Mouse (Mus musculus) kidney, embryonic 15.5 days (tissue): ENCODE data around the gene 1700025C18Rik. TPM values are rescaled to one million over a fixed set of nuclear protein-coding genes. Genes with fewer than 3 reads are reported as not detected.

Experiments
- ATAC-seq: fragments of 200-750 bp; cut with Nextera tagmentation; replicated peaks from 2 replicates; pipeline ENCODE4 v1.8.0; 2017; ENCODE audit warnings: moderate TSS enrichment; ENCODE audit not compliant: low FRiP score
- H3K27ac ChIP-seq: fragments of 300-500 bp; sonication (generic); 2 replicates; pipeline ENCODE4 v1.5.1; 2015; ENCODE audit warnings: mild to moderate bottlenecking, inconsistent platforms
- H3K27me3 ChIP-seq: fragments of 300-500 bp; sonication (generic); 2 replicates; pipeline ENCODE4 v1.6.1; 2015; ENCODE audit warnings: inconsistent platforms
- H3K36me3 ChIP-seq: fragments of 300-500 bp; sonication (generic); 2 replicates; pipeline ENCODE4 v1.6.1; 2015; ENCODE audit warnings: inconsistent platforms
- H3K4me1 ChIP-seq: fragments of 300-500 bp; sonication (generic); 2 replicates; pipeline ENCODE4 v1.6.1; 2015; ENCODE audit warnings: inconsistent platforms
- H3K4me2 ChIP-seq: fragments of 300-500 bp; sonication (generic); 2 replicates; pipeline ENCODE4 v1.6.1; 2015; ENCODE audit warnings: moderate library complexity, mild to moderate bottlenecking, inconsistent platforms
- H3K4me3 ChIP-seq: fragments of 300-500 bp; sonication (generic); replicated peaks from 2 replicates; pipeline ENCODE4 v1.5.1; 2015; ENCODE audit warnings: mild to moderate bottlenecking, inconsistent platforms
- H3K9ac ChIP-seq: fragments of 300-500 bp; sonication (generic); 2 replicates; pipeline ENCODE4 v1.6.1; 2015; ENCODE audit warnings: mild to moderate bottlenecking, inconsistent platforms
- H3K9me3 ChIP-seq: fragments of 300-500 bp; sonication (generic); replicated peaks from 2 replicates; pipeline ENCODE4 v1.6.1; 2016; ENCODE audit warnings: inconsistent platforms
- WGBS: fragments of 180-500 bp; shearing (Covaris S2); methylation state at CpG from one replicate; pipeline ENCODE4 v1.1.7; 2015; ENCODE audit warnings: mixed read lengths; 5-methylcytosine and 5-hydroxymethylcytosine counted together
- polyA plus RNA-seq: library from polyadenylated mRNA; unstranded; fragments of >200 nt; fragmentation: Nextera tagmentation; extraction: Ambion mirVana; gene quantifications from 2 replicates; pipeline ENCODE4 v1.2.1, GENCODE M21; 2015

The 1700025C18Rik gene
- not detected in 2 replicates for polyA plus RNA-seq

DNA sequence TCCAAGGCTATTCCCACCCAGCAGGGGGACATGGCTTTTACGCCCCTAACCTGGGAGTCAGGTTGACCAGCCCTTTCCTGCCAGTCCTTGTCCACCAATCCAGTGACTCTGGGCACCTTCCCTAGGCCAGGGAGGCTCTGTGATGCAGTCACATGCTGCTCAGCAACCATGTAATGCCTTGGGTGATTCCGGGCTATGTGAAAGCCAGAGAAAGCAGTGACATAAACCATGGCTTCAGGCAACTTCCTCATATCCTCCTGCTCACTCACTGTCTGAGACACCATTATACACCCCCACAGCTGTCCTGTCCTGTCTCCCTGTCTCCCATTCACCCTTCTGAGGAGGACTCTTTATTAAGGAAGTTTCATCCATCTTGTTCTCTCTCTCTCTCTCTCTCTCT lies at the start of gene 1700025C18Rik:
TSS of gene 1700025C18Rik (minus strand) at position 101 of the 400 bp plus-strand sequence.
- 80% methylated on average over 2 of the region's 2 CpGs for WGBS
- no peak within 1 kb of the TSS for H3K4me2 ChIP-seq
- H3K27ac ChIP-seq, result no peak within 1 kb of the TSS
- no peak within 1 kb of the TSS for H3K4me3 ChIP-seq
- no peaks in the 10 kb centered on the region for H3K9me3 ChIP-seq
- H3K9ac ChIP-seq, result no peak within 1 kb of the TSS
- H3K4me1 ChIP-seq, result no peaks in the 10 kb centered on the region
- no peaks in the 10 kb centered on the region for H3K36me3 ChIP-seq
- H3K27me3 ChIP-seq, result peaks cover 28% of the 10 kb centered on the region
- ATAC-seq, result no peak

DNA sequence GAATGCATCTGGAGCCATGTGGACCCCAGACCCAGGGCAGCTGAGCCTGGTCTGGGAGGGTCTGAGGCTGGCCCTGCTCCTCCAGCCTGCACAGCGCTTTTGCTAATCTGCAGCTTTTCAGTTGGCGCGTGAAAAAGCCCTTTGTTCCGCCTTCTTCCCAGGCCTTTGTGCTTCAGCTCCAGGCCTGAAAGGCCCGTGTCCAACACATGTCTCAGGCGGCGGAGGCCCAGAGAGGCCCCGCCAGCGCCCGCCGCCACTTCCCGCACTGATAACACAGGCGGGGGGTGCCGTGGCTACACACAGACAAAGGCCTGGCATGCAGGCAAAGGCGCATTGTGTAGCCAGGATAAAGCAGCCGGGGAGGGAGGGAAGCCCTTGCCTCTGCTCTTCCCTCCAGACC lies 45.5 kb upstream of the 1700025C18Rik start:
- Histone ChIP-seq H3K27me3 (peaks cover 78% of the 10 kb centered on the region), H3K36me3 (no peaks in the 10 kb centered on the region), H3K4me3 (no peak overlapping the region), H3K9me3 (no peaks in the 10 kb centered on the region), H3K9ac (no peak overlapping the region), H3K4me2 (no peak overlapping the region), H3K27ac (no peak overlapping the region), H3K4me1 (peaks cover 44% of the 10 kb centered on the region)
- ATAC-seq, result no peak
- 32% methylated on average over 16 of the region's 16 CpGs for WGBS

DNA sequence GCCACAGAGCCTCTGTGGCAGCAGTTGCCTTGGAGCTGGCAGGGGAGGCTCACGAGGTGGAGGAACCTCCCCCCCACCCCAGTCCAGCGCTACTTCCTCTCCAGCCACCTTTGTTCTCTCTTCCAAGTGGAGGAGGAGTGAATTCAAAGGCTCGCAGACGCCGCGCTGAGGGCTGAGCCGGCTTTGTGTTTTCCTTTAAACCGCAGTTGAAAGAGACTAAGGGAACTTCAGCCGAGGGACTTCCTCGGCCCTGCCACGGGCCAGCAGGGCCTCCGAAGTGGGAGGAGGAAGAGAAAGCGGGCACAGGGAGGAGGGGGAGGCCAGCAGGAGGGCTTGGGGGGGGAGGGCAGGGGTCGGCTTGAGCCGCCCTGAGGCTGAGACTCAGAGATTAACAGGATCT lies 43.0 kb upstream of the 1700025C18Rik start:
- peaks cover 72% of the 10 kb centered on the region for H3K27me3 ChIP-seq
- no peaks in the 10 kb centered on the region for H3K36me3 ChIP-seq
- no peak overlapping the region for H3K27ac ChIP-seq
- H3K4me3 ChIP-seq, result 0 out of 2 replicates have a peak overlapping the region, but pooled peaks have one; percentile 8
- ATAC-seq, result peak; percentile 30; the same call in 1 of the 2 replicates
- WGBS, result 0% methylated on average over 15 of the region's 15 CpGs
- peak overlapping the region; percentile 42 for H3K4me2 ChIP-seq
- H3K9ac ChIP-seq, result 0 out of 2 replicates have a peak overlapping the region, but pooled peaks have one; percentile 10
- H3K4me1 ChIP-seq, result peaks cover 44% of the 10 kb centered on the region
- no peaks in the 10 kb centered on the region for H3K9me3 ChIP-seq

DNA sequence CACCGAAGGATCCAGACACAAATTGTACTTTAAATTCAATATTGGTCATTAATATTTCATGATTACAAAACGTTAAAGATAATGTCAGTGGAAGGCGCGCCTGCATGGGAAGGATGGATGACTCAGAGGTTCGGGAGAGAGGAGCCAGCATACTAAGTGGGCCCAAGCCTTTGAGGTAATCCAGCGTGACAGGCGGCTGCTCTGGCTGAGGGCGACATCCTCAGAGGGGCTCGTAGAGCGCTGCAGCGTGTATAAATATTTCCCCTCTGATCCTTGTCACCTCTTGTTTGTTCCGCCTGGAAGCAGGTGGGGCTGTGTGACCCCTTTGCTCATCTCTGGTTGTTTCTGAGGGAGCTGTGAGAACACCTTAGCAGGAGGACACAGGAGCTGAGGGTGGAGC lies 40.9 kb upstream of the 1700025C18Rik start:
- peaks cover 78% of the 10 kb centered on the region for H3K27me3 ChIP-seq
- ATAC-seq, result no peak
- H3K27ac ChIP-seq, result no peak overlapping the region
- peaks cover 34% of the 10 kb centered on the region for H3K4me1 ChIP-seq
- 37% methylated on average over 12 of the region's 12 CpGs for WGBS
- H3K4me3 ChIP-seq, result no peak overlapping the region
- no peaks in the 10 kb centered on the region for H3K9me3 ChIP-seq
- H3K36me3 ChIP-seq, result no peaks in the 10 kb centered on the region
- H3K9ac ChIP-seq, result no peak overlapping the region
- H3K4me2 ChIP-seq, result no peak overlapping the region

DNA sequence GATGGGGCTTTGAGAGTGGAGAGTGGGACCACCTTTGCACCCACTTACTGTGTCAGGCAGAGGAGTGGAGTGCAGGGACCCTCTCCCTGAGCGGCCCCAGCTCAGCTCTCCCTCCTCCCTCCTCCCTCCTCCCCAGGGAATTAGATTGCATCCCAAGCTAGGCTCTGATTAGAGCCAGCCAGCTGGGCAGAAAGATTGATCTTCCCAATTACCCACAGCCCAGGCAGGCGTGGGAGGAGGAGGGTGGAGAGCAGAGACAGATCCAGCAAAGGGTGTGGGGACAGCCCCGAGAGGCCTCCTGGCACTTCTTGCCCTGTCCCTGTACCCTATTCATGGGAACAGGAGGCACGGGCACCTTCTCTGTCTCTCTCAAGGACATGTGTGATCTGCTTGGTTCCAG lies 38.6 kb upstream of the 1700025C18Rik start:
- Histone ChIP-seq H3K9ac (no peak overlapping the region), H3K4me1 (peaks cover 26% of the 10 kb centered on the region), H3K9me3 (no peaks in the 10 kb centered on the region), H3K36me3 (no peaks in the 10 kb centered on the region), H3K4me2 (no peak overlapping the region), H3K27me3 (peaks cover 72% of the 10 kb centered on the region), H3K4me3 (no peak overlapping the region), H3K27ac (no peak overlapping the region)
- peak; percentile 23; the same call in 1 of the 2 replicates for ATAC-seq
- 35% methylated on average over 4 of the region's 4 CpGs for WGBS

DNA sequence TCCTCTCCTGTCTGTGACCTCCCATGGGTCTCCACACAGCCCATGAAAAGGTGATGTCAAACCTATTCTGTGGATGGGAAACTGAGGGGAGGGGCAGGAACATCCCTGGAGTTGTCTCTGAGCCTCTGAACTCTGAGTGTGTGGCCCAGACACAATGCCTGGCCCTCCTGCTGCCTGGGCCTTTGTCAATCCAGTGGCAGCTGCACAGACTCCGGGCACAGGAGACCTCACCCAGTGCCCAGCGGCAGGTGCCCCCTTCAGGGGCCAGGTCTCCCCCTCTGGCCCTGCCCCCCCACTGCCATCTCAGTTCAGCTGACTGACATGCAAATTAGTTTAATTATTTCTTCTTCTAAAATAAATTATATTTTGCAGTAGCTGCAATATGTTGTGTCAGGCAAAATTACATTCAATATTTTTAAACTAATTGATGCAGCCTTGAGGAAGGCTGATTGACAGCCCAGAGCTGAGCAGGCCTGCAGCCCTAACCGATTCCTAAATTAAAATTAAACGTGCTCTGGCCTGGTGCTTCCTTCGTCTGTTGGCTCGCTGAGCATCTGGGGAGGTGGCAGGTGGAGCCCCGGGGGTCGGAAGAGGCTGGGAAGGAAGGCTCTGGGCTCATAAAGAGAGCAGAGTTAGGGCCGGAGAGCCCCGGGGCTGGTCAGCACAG lies 36.5 kb upstream of the 1700025C18Rik start:
- H3K27ac ChIP-seq, result no peak overlapping the region
- H3K36me3 ChIP-seq, result no peaks in the 10 kb centered on the region
- peaks cover 13% of the 10 kb centered on the region for H3K4me1 ChIP-seq
- H3K27me3 ChIP-seq, result peaks cover 51% of the 10 kb centered on the region
- no peak for ATAC-seq
- WGBS, result 44% methylated on average over 10 of the region's 10 CpGs
- H3K9ac ChIP-seq, result no peak overlapping the region
- H3K4me2 ChIP-seq, result no peak overlapping the region
- H3K4me3 ChIP-seq, result no peak overlapping the region
- H3K9me3 ChIP-seq, result no peaks in the 10 kb centered on the region

DNA sequence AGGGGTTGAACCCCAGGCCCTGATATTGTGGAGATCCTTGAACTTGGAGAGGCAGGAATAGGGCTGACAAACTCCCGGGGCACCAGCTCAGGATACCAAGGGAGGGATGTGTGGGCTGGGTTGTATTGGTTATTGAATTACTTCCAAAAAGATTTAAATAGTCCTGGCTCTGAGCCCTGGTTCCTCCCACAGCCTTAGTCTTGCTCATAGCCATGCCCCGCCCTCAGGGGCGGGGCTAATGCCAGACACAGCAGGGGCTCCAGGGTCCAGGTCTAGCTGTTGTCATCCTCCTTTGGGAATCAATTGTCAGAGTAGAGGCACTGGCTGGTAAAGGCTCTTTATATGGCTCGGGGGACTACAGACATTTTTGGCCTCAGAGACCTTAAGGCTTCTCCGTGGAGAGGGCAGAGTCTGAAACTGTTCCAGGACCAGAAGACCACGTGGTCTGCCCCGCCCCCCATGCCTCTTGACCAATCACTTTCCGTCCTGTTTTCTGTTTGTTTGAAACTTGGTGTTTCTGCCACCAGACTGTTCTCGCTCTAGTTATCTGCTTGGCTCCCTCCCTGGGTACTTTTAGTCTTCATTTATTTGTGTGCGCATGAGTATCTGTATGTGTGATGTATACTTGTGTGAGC lies 30.8 kb upstream of the 1700025C18Rik start:
- H3K36me3 ChIP-seq, result no peaks in the 10 kb centered on the region
- peak; percentile 53; the same call in 1 of the 2 replicates for ATAC-seq
- WGBS, result 32% methylated on average over 10 of the region's 10 CpGs
- H3K4me1 ChIP-seq, result peaks cover 7% of the 10 kb centered on the region; the same call in 1 of the 2 replicates
- H3K9me3 ChIP-seq, result no peaks in the 10 kb centered on the region
- no peak overlapping the region for H3K9ac ChIP-seq
- no peak overlapping the region for H3K4me3 ChIP-seq
- no peak overlapping the region for H3K4me2 ChIP-seq
- no peak overlapping the region for H3K27ac ChIP-seq
- peaks cover 58% of the 10 kb centered on the region for H3K27me3 ChIP-seq

DNA sequence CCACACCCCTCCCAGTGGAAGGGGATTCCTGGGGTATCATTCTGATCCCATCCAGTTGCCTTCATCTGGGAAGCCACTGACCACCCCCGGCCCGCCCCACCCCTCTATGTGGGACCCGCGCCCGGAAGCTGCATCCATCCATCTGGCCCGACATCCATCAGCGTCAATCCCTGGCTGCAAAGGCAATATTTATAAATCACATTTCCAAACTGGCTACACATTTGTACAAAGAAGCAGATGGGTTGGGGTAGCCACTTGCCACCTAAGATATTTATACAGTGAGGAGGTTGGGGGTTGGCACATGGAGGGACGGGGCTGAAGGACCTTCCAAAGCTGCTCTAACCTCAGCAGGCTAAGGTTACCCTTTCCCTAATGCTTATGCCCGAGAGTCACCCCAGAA lies 30.2 kb upstream of the 1700025C18Rik start:
- peaks cover 58% of the 10 kb centered on the region for H3K27me3 ChIP-seq
- peaks cover 7% of the 10 kb centered on the region; the same call in 1 of the 2 replicates for H3K4me1 ChIP-seq
- no peak overlapping the region for H3K9ac ChIP-seq
- H3K4me3 ChIP-seq, result no peak overlapping the region
- no peak overlapping the region for H3K27ac ChIP-seq
- H3K4me2 ChIP-seq, result no peak overlapping the region
- 69% methylated on average over 9 of the region's 9 CpGs for WGBS
- no peak; the same call in 1 of the 2 replicates for ATAC-seq
- no peaks in the 10 kb centered on the region for H3K9me3 ChIP-seq
- H3K36me3 ChIP-seq, result no peaks in the 10 kb centered on the region

DNA sequence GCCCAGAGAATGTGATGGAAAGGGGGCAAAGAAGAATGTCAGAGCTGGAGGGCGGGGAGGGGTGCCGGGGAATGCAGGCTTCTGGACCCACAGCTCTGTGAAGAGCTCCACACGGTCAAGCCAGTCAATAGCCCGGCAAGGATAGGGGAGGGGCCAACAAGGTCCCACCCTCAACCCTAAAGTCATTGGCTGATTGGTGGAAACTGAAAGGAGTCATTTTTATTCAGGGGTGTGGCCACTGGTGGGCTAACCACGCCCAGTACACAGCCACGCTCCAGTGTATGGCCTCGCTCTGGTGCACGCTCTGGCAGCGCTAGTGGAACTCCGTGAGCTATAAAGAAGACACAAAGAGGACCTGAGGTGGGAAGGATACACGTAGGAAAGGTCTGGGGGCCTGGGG lies 23.2 kb upstream of the 1700025C18Rik start:
- no peak overlapping the region for H3K9ac ChIP-seq
- no peak overlapping the region for H3K4me2 ChIP-seq
- no peak overlapping the region for H3K4me3 ChIP-seq
- no peaks in the 10 kb centered on the region for H3K36me3 ChIP-seq
- peaks cover 98% of the 10 kb centered on the region for H3K27me3 ChIP-seq
- 16% methylated on average over 11 of the region's 11 CpGs for WGBS
- H3K27ac ChIP-seq, result no peak overlapping the region
- peak; percentile 28; the same call in 1 of the 2 replicates for ATAC-seq
- H3K4me1 ChIP-seq, result peaks cover 27% of the 10 kb centered on the region
- no peaks in the 10 kb centered on the region for H3K9me3 ChIP-seq

DNA sequence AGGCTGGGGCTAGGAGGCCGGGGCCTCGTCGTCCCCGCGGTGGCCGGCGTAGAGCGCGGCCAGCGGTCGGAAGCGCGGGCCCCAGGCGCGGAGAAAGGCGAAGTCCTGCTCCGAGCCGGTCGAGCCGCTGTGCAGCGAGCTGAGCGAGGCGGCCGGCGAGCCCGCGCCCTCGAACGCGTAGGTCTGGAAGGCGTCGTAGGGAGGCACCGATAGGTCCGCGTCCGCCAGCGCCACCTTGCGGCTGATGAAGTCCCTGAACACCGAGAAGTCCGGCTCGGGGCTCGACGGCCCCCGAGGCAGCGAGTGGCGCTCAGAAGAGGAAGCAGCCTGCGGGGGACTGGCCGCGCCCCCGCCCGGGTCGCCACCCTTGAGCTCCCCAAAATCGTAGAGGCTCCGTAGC lies 21.6 kb upstream of the 1700025C18Rik start:
- Histone ChIP-seq H3K27ac (no peak overlapping the region), H3K4me3 (peak overlapping the region; percentile 17; the same call in 1 of the 2 replicates), H3K4me2 (peak overlapping the region; percentile 40; the same call in 1 of the 2 replicates), H3K4me1 (peaks cover 27% of the 10 kb centered on the region), H3K27me3 (peaks cover 95% of the 10 kb centered on the region), H3K9ac (no peak overlapping the region), H3K9me3 (no peaks in the 10 kb centered on the region), H3K36me3 (no peaks in the 10 kb centered on the region)
- ATAC-seq, result peak; percentile 75
- 1% methylated on average over 53 of the region's 54 CpGs for WGBS

DNA sequence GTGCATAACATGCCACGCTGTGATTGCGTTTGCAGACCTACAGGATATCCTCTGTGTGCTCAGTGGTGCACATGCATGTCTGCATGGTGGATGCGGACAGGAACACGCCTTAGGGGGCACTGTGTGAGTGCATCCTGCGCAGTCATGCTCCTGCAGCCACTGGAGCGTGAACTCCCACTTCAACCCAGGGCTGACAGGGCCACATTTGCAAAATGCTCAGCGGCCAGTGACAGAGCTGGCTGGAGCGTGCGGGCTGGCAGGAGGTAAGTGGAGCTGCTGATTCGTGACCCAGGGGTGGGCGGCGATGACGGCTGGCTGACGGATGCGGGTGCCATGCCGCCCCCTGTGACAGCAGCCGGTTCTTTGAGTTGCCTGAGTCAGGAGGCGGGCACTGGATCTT lies 16.0 kb upstream of the 1700025C18Rik start:
- H3K27ac ChIP-seq, result no peak overlapping the region
- H3K4me3 ChIP-seq, result no peak overlapping the region
- H3K36me3 ChIP-seq, result no peaks in the 10 kb centered on the region
- no peak overlapping the region for H3K9ac ChIP-seq
- 17% methylated on average over 18 of the region's 18 CpGs for WGBS
- peak overlapping the region; percentile 5; the same call in 1 of the 2 replicates for H3K4me2 ChIP-seq
- peaks cover 7% of the 10 kb centered on the region for H3K4me1 ChIP-seq
- ATAC-seq, result peak; percentile 65
- peaks cover 95% of the 10 kb centered on the region for H3K27me3 ChIP-seq
- no peaks in the 10 kb centered on the region for H3K9me3 ChIP-seq

DNA sequence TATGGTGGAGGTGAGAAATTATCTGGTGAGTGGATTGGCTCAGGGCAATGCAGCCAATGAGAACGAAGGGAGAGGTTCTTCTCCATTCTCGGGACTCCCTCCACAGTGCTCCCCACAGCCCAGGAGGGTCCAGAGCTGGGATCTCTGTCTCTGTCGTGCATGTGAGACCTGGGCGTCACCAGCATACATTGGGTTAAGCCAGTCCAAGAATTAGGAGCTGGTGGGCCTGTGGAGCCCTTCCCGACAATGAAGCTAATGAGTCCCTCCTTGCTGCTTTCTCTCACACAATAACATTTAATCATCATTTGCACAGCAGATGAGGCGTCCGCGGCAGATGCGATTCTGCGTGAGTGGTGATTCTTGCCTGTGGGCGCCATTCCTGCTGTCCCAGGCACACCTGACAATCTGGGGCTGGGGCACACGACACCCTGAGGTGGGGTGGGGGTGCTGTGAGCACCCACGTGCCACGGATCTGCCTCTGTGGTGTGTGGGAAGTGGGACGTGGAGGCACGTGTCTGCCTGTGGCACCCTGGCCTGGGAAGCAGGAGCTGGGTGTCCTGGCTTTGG lies 15.0 kb upstream of the 1700025C18Rik start:
- Histone ChIP-seq H3K27me3 (peaks cover 95% of the 10 kb centered on the region), H3K27ac (no peak overlapping the region), H3K36me3 (no peaks in the 10 kb centered on the region), H3K9ac (no peak overlapping the region), H3K4me1 (peaks cover 7% of the 10 kb centered on the region), H3K9me3 (no peaks in the 10 kb centered on the region), H3K4me3 (no peak overlapping the region), H3K4me2 (no peak overlapping the region)
- ATAC-seq, result no peak
- 70% methylated on average over 16 of the region's 16 CpGs for WGBS
